Mouse (Mus musculus) layer of hippocampus, adult 9-11 months (tissue): ENCODE results near the gene Zc3h18.

ENCODE experiments used
- DNase-seq: peaks from one replicate; pipeline ENCODE4 v3.0.0; 2022

Zc3h18 gene

DNA sequence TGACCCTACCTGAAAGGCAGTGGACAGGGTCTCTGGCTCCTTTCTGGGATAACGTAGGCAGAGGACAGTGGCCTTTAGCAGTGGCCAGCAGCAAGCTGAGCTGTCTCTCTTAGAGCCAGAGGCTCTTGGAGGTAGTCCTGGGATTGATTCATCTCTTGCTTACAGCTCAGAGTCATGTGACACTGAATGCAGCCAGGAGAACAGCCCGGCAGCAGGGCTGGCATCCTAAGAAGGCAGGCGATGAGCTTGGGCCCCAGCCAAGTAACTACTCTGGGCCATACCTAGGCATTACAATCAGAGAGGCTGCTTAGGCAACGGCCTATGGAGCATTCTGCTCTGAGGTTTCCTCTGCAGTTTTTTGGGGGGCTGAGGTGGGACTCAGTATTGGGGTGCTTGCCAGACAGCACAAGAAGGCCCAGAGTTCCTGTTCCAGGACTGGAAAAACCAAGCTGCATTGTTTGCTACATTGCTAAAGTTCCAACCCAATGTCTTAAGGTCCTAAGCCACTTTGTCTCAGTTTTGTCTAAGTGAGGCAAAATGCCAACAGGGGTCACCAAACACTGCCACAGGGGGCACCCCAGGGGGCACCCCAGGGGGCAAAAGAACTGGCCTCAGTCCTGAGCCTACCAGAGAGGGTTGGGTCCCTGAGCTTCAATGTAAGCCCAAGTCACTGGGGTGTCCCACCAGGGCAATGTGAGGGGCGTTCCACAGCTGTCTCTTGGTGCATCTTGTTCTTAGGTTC is 28.4 kb upstream of the Zc3h18 start:
- DNase-seq = peak; percentile 88

DNA sequence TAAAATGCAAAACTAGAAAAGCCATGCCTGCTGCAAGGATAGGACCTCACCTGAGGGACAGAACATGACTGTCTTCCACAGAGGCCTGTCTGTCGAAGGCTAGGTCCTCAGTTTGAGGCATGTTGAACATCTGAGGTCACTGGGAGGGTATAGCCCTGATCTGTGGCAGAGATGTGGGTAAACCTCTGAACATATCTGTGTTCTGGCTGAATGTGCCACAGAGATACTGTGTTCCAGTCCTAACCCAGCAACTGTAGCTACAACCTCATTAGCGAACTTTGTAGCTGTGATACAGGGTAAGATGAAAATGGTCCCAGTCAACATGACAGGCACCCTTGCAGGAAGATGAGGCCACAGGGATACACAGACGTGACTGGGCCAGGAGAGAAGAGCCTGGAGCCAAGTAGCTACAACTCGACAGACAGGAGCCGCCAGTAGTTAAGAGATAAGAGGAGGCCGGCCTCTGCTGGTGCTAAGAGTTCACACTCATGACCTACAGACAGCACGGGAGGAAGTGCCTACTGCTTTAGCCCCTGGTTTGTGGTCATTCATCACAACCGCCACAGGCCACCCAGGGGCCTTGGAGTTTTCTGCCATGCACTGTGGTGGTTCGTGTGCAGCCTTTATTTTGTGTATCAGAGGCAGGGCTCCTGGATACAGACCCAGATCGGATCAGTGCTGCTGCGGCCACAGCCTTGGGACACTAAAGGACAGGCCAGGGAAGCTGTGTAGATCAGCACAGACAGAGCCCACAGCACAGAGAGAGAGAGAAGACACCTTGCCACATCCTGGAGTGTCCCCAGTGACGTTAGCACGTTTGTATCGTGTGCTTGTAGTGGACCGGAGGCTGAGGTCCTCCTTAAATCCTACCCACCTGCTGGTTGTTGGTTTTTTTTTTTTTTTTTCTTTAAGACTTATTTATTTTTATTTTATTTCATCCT is 26.8 kb upstream of the Zc3h18 start:
- DNase-seq = no peak

DNA sequence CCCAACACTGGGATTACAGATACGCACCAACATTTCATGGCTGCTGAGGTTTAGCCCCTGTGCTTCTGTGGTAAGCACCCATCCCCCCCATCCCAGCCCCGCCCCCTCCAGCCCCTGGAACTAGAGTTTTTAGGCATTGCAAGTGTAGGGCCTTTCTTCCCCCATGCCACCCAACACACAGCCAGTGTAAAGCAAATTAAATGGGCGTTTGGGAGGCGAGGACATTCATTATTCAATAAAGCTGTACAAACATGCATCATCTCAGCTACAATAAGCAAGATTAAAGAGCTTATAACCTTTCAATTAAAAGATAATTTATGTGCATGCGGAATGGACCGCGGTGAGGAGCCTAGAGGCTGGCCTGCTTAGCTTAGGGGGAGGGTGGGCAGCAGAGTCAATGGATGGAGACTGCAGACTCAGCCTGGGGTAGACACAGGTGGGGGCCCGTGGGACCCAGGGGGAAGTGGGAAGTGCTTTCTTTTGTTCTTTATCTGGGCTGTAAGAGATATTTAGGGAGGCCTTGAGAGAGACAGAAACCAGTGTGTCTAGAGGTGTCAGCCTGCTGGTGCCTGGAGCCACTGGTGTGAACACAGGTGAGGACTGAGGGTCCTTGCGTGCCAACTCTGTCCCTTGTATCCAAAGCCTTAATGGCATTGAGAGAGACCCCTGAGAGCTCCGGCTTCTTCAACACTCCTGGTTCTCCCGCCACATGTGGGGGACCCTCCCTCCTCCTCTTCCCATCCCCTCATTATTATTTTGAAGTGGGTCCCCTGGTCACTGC is 25.9 kb upstream of the Zc3h18 start:
- DNase-seq = no peak

DNA sequence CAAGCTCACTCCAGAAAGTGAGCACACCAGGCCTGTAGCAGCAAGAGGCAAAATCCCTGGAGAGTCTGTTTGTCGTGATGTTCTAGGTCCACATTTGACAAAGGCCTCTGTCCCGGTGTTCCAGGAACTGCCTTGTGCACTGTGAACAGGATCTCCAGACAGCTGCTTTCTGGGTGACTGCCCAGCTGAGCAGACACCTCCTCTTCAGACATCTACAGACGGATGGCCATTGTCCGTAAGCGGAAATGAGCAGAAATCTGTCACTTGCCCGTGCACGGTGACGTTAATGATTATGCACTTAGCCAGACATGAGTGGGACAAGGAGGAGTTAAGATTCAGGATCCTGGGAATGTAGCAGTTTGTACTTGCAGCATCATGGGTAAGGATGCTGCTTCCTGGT is 22.3 kb upstream of the Zc3h18 start:
- no peak for DNase-seq

GRCm38 (mm10) chr8:122355642-122356606 is 20.5 kb upstream of the Zc3h18 start:
- DNase-seq = peak; percentile 69

- DNase-seq = no peak
Observed at GRCm38 (mm10) chr8:122357202-122357601, 19.2 kb upstream of the Zc3h18 start.

DNA sequence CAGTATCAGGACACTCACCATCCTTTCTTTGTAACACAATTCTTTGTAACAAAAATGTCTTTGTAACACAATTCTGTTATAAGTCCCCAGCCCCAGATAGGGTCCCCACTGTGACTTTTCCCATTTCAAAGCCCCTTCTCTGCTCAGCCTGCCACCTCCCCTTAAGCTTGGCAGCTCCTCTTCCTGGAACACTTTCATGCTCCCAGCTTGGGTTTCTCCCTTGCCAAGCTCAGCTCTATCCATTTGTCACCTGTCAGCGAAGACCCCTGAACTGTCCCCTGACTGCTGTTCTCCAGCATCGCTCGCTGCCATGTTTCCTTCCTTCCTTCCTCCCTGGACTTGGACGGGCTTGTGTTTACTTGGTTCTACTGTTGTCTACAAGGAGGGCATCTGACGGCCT is 18.8 kb upstream of the Zc3h18 start:
- no peak for DNase-seq

DNA sequence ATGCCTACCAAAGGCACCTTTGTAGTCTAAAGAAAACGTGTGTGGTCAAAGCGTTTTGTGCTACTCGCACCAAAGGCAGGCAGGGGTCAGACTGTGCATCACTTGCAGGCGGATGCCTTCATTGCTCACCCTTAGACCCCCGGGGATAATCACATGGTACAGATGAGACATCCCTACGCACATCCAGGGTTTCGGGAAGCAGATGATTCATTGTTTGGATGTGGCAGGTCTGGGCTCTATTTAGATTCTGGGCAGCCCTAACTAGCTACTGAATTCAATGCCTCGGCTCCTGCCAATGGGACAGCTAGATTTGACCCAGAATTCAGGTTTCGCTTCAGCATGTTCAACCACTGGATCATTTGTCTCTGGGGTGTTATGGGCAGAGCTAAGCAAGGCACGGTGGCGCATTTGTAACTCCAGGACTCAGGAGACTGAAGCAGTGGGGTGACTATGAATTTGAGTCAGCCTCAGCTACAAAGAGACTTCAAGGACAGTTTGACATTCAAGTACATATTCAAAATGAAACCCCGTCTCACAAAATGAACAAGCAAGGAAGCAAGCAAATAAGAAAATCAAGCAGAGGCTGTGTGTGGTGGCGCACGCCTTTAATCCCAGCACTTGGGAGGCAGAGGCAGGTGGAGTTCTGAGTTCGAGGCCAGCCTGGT is 17.2 kb upstream of the Zc3h18 start:
- DNase-seq = no peak

DNA sequence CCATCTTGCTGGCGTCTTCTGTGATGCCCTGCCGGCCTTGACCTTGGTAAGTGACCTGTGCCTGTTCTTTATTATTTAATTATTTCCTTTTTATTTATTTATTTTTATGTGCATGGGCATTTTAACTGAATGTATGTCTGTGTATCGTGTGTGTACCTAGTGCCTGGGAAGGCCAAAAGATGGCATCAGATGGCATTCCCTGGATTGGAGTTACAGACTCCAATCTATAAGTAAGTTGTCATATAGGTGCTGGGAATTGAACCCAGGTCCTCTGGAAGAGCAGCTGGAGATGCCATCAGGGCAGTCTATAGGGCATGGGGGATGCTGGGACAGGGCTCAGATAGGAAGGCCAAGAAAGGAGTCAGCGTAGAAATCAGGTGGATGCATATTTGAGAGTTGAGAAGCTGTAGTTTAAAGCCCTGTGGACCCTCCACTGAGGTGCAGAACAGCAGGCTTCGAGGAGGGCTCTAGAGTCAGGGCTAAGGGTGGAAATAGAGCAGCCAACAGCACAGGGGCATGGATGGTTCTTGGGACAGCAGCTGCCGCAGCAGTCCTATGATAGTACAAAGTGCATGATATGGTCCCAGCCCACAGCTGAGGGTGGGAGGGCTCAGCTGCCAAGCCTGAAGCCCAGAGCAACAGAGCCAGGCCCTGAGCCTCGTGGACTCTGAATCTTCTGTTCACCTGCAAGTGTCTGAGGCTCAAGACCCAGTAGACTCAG is 15.6 kb upstream of the Zc3h18 start, which contains the start of gene Trhr2:
Gene Trhr2 (minus strand): TSS at position 51 of the 721 bp plus-strand sequence.
- no peak for DNase-seq

GRCm38 (mm10) chr8:122362271-122362670 is 14.1 kb upstream of the Zc3h18 start:
- no peak for DNase-seq

GRCm38 (mm10) chr8:122362967-122363366 is 13.4 kb upstream of the Zc3h18 start:
- DNase-seq = no peak

DNA sequence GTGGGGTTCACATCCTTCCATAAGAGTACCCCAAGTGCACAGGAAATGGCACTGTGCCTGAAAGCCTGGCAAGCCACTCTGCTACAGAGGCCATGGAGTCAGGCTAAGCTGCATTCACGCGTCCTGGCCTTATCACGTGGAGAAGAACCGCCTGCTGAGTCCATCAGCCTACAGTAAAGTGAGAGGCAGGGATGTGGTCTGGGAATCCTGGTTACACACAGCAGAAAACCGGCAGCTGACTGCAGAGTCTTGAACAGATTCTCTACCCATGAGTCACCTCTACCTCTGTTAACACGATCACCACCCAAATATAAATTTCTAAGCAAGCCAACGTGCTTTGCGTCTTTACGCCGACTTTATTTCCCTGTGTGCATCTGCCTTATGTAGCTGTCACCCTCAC is 7.9 kb upstream of the Zc3h18 start:
- DNase-seq = no peak

DNA sequence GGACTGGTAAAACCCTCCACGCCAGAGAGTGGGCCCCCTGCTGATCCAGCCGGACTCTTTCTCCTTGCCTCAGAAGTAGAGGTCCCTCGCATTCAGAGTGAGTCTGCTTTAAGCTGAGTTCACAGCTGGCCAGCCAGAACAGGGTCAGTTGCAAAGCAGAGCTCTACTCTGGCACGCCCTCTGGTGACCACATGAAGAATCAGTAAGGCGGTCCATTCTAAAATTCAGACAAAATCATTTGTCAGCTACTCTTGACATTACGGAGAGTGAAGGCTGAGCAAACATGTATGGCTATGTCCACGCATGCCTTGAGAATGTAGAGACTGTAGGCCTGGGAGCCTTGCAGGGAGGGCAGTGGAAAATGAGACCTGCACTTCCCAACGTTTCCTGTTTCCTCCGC is 6.7 kb upstream of the Zc3h18 start:
- peak; percentile 42 for DNase-seq

DNA sequence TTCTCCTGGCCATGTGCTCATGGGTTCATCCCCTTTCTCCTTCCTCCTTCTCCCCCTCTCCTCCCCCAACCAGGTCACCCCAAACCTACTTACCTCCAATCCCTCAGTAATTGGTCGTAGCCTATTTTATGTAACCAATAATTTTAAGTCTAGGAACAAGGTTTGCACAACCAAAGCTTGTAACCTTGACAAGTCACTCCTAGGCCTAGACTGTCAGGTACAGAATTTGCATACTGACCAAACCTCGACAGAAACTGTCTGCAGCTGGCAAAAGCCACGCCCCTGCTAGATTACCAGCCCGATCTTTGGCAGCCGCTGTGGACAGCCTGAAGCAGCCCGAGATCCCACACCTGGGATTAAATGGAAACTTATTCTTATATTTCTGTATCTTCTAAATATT is 4.7 kb upstream of the Zc3h18 start:
- DNase-seq = no peak

- no peak for DNase-seq
Observed at GRCm38 (mm10) chr8:122375320-122375719, 1.1 kb upstream of the Zc3h18 start.

DNA sequence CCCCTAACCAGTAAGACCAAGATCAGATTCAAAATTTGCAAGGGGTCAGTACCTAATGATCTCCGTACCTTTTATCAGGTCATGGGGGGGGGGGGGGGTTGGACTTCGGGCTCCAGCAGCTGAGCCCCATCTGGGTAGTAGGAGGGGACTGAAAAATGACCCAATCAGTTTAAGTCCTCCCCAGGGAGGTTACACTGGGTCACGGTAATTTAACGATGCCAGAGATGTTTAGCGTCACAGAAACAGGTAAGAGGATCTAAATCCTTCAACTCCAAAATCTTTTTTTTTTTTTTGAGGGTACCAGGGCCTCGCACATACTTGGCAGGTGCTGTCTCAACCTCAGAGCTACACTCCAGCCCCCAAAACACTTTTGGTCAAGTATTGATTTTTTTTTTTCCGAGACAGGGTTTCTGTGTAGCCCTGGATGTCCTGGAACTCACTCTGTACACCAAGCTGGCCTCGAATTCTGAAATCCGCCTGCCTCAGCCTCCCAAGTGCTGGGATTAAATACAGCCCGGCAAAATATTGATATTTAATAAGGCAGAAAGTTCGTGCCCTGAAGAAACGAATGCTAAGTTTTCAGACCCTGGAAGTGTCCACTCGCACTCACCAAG is 551 bp upstream of the Zc3h18 start:
- no peak for DNase-seq

- DNase-seq = no peak
Observed at GRCm38 (mm10) chr8:122383039-122383438, 6.6 kb downstream of the Zc3h18 start.

GRCm38 (mm10) chr8:122389357-122389756 is 12.9 kb downstream of the Zc3h18 start:
- DNase-seq = no peak

DNA sequence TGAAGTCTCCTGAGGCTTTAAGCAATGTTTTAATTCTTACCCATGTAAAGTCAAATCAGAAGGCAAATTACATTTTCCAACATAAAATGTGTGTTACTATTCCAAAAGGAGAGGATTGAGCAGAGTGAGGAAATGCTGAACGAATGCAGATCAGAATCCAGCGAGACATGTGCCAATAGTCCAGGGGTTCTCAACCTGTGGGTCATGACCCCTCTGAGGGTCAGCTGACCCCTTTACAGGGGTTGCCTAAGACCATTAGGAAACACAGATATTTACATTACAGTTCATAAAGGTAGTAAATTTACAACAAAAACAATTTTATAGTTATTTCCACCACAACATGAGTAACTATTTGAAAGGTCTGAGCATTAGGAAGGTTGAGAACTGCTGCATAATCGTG is 14.3 kb downstream of the Zc3h18 start:
- no peak for DNase-seq

- no peak for DNase-seq
Observed at GRCm38 (mm10) chr8:122393717-122394116, 17.3 kb downstream of the Zc3h18 start.
